Mouse (Mus musculus) embryo, embryonic 10.5 days (tissue): ENCODE measurements at regions not wholly inside any gene's neighbourhood (a gene's known extent, or its start where the extent isn't known, plus 50 kb on each side); places are given as distances from the start of the nearest gene placed in this dataset.

ENCODE experiments used
- DNase-seq: peaks from one replicate; pipeline ENCODE4 v3.0.0-alpha.2; 2015; ENCODE audit warnings: low spot score

GRCm38 (mm10) chr13:99780751-99781460 lies 120.0 kb downstream of the Cartpt start:
- DNase-seq, result peak; percentile 76

- no peak for DNase-seq
Measured at GRCm38 (mm10) chr13:99778747-99779146, 122.1 kb downstream of the Cartpt start.

GRCm38 (mm10) chr13:99777736-99778135 lies 123.2 kb downstream of the Cartpt start:
- DNase-seq, result no peak

- DNase-seq, result no peak
Measured at GRCm38 (mm10) chr13:99765965-99766364, 134.9 kb downstream of the Cartpt start.

GRCm38 (mm10) chr13:99764764-99765163 lies 136.1 kb downstream of the Cartpt start:
- DNase-seq, result no peak

GRCm38 (mm10) chr13:99764097-99764714 lies 136.7 kb downstream of the Cartpt start:
- DNase-seq, result no peak

GRCm38 (mm10) chr13:99761843-99762242 lies 139.0 kb downstream of the Cartpt start:
- no peak for DNase-seq

GRCm38 (mm10) chr13:99761423-99761822 lies 139.5 kb downstream of the Cartpt start:
- no peak for DNase-seq

GRCm38 (mm10) chr13:99760646-99761045 lies 140.2 kb downstream of the Cartpt start:
- no peak for DNase-seq

GRCm38 (mm10) chr13:99759256-99760044 lies 141.4 kb downstream of the Cartpt start:
- no peak for DNase-seq

- no peak for DNase-seq
Measured at GRCm38 (mm10) chr13:99754701-99755100, 146.2 kb downstream of the Cartpt start.

- no peak for DNase-seq
Measured at GRCm38 (mm10) chr13:99754251-99754652, 146.6 kb downstream of the Cartpt start.

- DNase-seq, result no peak
Measured at GRCm38 (mm10) chr13:99753526-99753925, 147.4 kb downstream of the Cartpt start.

- DNase-seq, result no peak
Measured at GRCm38 (mm10) chr13:99750729-99751128, 150.2 kb downstream of the Cartpt start.

- no peak for DNase-seq
Measured at GRCm38 (mm10) chr13:99749342-99749741, 151.5 kb downstream of the Cartpt start.

GRCm38 (mm10) chr13:99748128-99748527 lies 152.8 kb downstream of the Cartpt start:
- no peak for DNase-seq

- no peak for DNase-seq
Measured at GRCm38 (mm10) chr13:99745526-99745925, 155.4 kb downstream of the Cartpt start.

- DNase-seq, result no peak
Measured at GRCm38 (mm10) chr13:99744790-99745120, 156.1 kb downstream of the Cartpt start.

GRCm38 (mm10) chr13:99743952-99744789 lies 156.7 kb downstream of the Cartpt start:
- no peak for DNase-seq

GRCm38 (mm10) chr13:99742507-99742906 lies 158.4 kb downstream of the Cartpt start:
- DNase-seq, result peak; percentile 37

GRCm38 (mm10) chr13:99741981-99742380 lies 158.9 kb downstream of the Cartpt start:
- DNase-seq, result no peak

- no peak for DNase-seq
Measured at GRCm38 (mm10) chr13:99739420-99739819, 161.5 kb downstream of the Cartpt start.
